Mouse (Mus musculus) liver, adult 2 months (tissue): ENCODE results near the gene A530016L24Rik. TPM values are rescaled to one million over a fixed set of nuclear protein-coding genes. Genes with fewer than 3 reads are reported as not detected.

Source experiments
- DNase-seq: peaks from one replicate; pipeline ENCODE4 v3.0.0-alpha.2; 2011; ENCODE audit warnings: low read depth, low spot score; ENCODE audit errors: extremely low read depth
- H3K27ac ChIP-seq: fragments of 200-500 bp; replicated peaks from 2 replicates; pipeline ENCODE4 v1.5.1; 2012; ENCODE audit warnings: low read depth, mild to moderate bottlenecking, control low read depth, inconsistent platforms, low read length; ENCODE audit not compliant: insufficient read depth
- H3K27me3 ChIP-seq: fragments of 200-500 bp; 2 replicates; pipeline ENCODE4 v1.6.1; 2012; ENCODE audit warnings: mild to moderate bottlenecking, moderate library complexity, low read length, inconsistent platforms; ENCODE audit not compliant: control insufficient read depth, insufficient read depth
- H3K36me3 ChIP-seq: fragments of 200-500 bp; 2 replicates; pipeline ENCODE4 v1.6.1; 2012; ENCODE audit warnings: low read length, inconsistent platforms; ENCODE audit not compliant: control insufficient read depth, insufficient read depth
- H3K4me1 ChIP-seq: fragments of 200-500 bp; 2 replicates; pipeline ENCODE4 v1.6.1; 2011; ENCODE audit warnings: low read length; ENCODE audit not compliant: control insufficient read depth, insufficient read depth
- H3K4me3 ChIP-seq: fragments of 200-500 bp; 2 replicates; pipeline ENCODE4 v1.5.1; 2011; ENCODE audit warnings: low read depth, mild to moderate bottlenecking, control low read depth, low read length, moderate library complexity; ENCODE audit not compliant: insufficient read depth
- H3K79me2 ChIP-seq: fragments of 200-500 bp; 2 replicates; pipeline ENCODE4 v1.6.1; 2012; ENCODE audit warnings: inconsistent platforms, mild to moderate bottlenecking, low read length, moderate library complexity; ENCODE audit not compliant: control insufficient read depth, insufficient read depth
- H3K9ac ChIP-seq: fragments of 200-500 bp; 2 replicates; pipeline ENCODE4 v1.6.1; 2012; ENCODE audit warnings: low read depth, mild to moderate bottlenecking, control low read depth, inconsistent platforms, low read length
- CTCF ChIP-seq: fragments of 200-500 bp; IDR thresholded peaks from 2 replicates; pipeline ENCODE4 v1.5.1; 2011; ENCODE audit warnings: low read depth, low read length, control low read depth
- POLR2A ChIP-seq: fragments of 200-500 bp; IDR thresholded peaks from 2 replicates; pipeline ENCODE4 v1.6.1; 2011; ENCODE audit warnings: low read length, control low read depth; ENCODE audit not compliant: insufficient read depth; ENCODE audit errors: extremely low read depth
- WGBS: fragments of 180-500 bp; shearing (Covaris S2); methylation state at CpG from one replicate; pipeline ENCODE4 v1.1.7; 2018; 5-methylcytosine and 5-hydroxymethylcytosine counted together
- polyA plus RNA-seq: library from polyadenylated mRNA; depleted of rRNA; stranded (reverse); fragments of >200 nt; gene quantifications from 2 replicates; pipeline ENCODE4 v1.2.3, GENCODE M21; 2012; rRNA removed
- total RNA-seq: library from RNA; depleted of rRNA; stranded (reverse); fragments of >200 nt; gene quantifications from 2 replicates; pipeline ENCODE4 v1.2.3, GENCODE M21; 2014; rRNA removed

A530016L24Rik gene
- total and polyA plus RNA-seq, 2 experiments = 0.07 to 0.09 TPM

DNA sequence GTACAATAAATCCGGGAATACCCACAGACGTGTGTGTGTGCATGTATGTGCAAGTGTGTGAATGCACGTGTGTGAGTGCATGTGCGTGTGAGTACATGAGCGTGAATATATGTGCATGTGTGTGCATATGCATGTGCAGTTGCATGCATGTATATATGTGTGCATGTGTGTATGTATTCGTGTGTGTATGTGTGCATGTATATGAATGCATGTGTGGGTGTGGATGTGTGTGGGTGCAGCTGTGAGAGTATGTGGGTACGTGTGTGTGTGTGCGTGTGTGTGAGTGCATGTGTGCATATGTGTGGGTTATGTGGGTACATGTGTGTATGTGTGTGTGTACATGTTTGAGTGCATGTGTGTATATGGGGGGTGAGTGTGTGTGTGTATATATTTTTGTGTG, 56.9 kb downstream of the A530016L24Rik start:
- TF ChIP-seq POLR2A = no peak
- no peak for TF ChIP-seq CTCF
- Histone ChIP-seq H3K27me3 (no peaks in the 10 kb centered on the region), H3K4me3 (no peak overlapping the region), H3K27ac (no peak overlapping the region), H3K36me3 (no peaks in the 10 kb centered on the region), H3K4me1 (no peaks in the 10 kb centered on the region), H3K9ac (no peak overlapping the region), H3K79me2 (no peaks in the 10 kb centered on the region)
- DNase-seq = no peak
- 93% methylated on average over 8 of the region's 8 CpGs for WGBS

DNA sequence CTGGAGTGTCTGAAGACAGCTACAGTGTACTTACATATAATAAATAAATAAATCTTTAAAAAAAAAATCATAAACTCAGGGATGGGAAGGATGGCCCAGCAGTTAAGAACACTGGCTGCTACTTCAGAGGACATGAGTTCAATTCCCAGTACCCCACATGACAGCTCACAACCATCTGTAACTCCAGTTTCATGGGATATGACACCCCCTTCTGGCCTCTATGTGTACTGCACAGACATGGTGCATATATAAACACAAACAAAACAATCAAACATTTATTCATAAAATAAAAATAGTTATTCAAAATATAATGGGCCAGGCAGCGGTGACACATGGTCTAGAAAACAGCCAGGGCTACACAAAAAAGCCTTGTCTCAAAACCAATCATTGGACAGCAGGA, 60.0 kb downstream of the A530016L24Rik start:
- Histone ChIP-seq H3K27me3 (no peaks in the 10 kb centered on the region), H3K27ac (no peak overlapping the region), H3K4me1 (no peaks in the 10 kb centered on the region), H3K36me3 (no peaks in the 10 kb centered on the region), H3K9ac (no peak overlapping the region), H3K4me3 (no peak overlapping the region), H3K79me2 (no peaks in the 10 kb centered on the region)
- WGBS = 100% methylated on average over 1 of the region's 1 CpGs
- TF ChIP-seq CTCF (no peak), POLR2A (no peak)
- DNase-seq = no peak

Other genes starting within 250 kb of the A530016L24Rik start
- 0.07 TPM in 1 of 2 replicates, not detected in the other for gene Tmem179, start 27.3 kb downstream of the A530016L24Rik start, total RNA-seq
- not detected in 2 replicates for gene Tmem179, start 27.3 kb downstream of the A530016L24Rik start, polyA plus RNA-seq
- gene Inf2, start 99.3 kb downstream of the A530016L24Rik start, total RNA-seq = 15.5 and 22.9 TPM in 2 replicates
- gene Inf2, start 99.3 kb downstream of the A530016L24Rik start, polyA plus RNA-seq = 24.6 and 30.7 TPM in 2 replicates
- gene Adssl1, start 130.6 kb downstream of the A530016L24Rik start, total RNA-seq = 20.5 and 21.7 TPM in 2 replicates
- 26.1 and 26.7 TPM in 2 replicates for gene Adssl1, start 130.6 kb downstream of the A530016L24Rik start, polyA plus RNA-seq
- 11.5 and 15.4 TPM in 2 replicates for gene Siva1, start 155.2 kb downstream of the A530016L24Rik start, total RNA-seq
- 12.8 and 14.9 TPM in 2 replicates for gene Siva1, start 155.2 kb downstream of the A530016L24Rik start, polyA plus RNA-seq
- 30.5 and 31.8 TPM in 2 replicates for gene Akt1, start 185.4 kb downstream of the A530016L24Rik start, total RNA-seq
- gene Akt1, start 185.4 kb downstream of the A530016L24Rik start, polyA plus RNA-seq = 56.7 and 60.5 TPM in 2 replicates
- gene Zbtb42, start 189.4 kb downstream of the A530016L24Rik start, total RNA-seq = 0.83 and 1.9 TPM in 2 replicates
- gene Zbtb42, start 189.4 kb downstream of the A530016L24Rik start, polyA plus RNA-seq = 7.9 and 10.1 TPM in 2 replicates
- 7.9 and 9.5 TPM in 2 replicates for gene Cep170b, start 231.0 kb downstream of the A530016L24Rik start, total RNA-seq
- 26.2 and 29.7 TPM in 2 replicates for gene Cep170b, start 231.0 kb downstream of the A530016L24Rik start, polyA plus RNA-seq